Mouse (Mus musculus) limb, embryonic 15.5 days (tissue): ENCODE data around the gene Prom2. TPM values are rescaled to one million over a fixed set of nuclear protein-coding genes. Genes with fewer than 3 reads are reported as not detected.

Experiments
- ATAC-seq: fragments of 200-750 bp; cut with Nextera tagmentation; 2 replicates; pipeline ENCODE4 v1.8.0; 2017; ENCODE audit warnings: low read depth, moderate TSS enrichment; ENCODE audit not compliant: insufficient number of reproducible peaks, low FRiP score, low TSS enrichment
- H3K27ac ChIP-seq: fragments of 300-500 bp; sonication (generic); 2 replicates; pipeline ENCODE4 v1.5.1; 2015; ENCODE audit warnings: moderate library complexity, mild to moderate bottlenecking, inconsistent platforms
- H3K27me3 ChIP-seq: fragments of 300-500 bp; sonication (generic); 2 replicates; pipeline ENCODE4 v1.6.1; 2015; ENCODE audit warnings: inconsistent platforms
- H3K36me3 ChIP-seq: fragments of 300-500 bp; sonication (generic); 2 replicates; pipeline ENCODE4 v1.6.1; 2015; ENCODE audit warnings: inconsistent platforms
- H3K4me1 ChIP-seq: fragments of 300-500 bp; sonication (generic); 2 replicates; pipeline ENCODE4 v1.6.1; 2015; ENCODE audit warnings: inconsistent platforms
- H3K4me2 ChIP-seq: fragments of 300-500 bp; sonication (generic); 2 replicates; pipeline ENCODE4 v1.6.1; 2015; ENCODE audit warnings: mild to moderate bottlenecking, inconsistent platforms
- H3K4me3 ChIP-seq: fragments of 300-500 bp; sonication (generic); 2 replicates; pipeline ENCODE4 v1.5.1; 2015; ENCODE audit warnings: mild to moderate bottlenecking, inconsistent platforms
- H3K9ac ChIP-seq: fragments of 300-500 bp; sonication (generic); 2 replicates; pipeline ENCODE4 v1.6.1; 2015; ENCODE audit warnings: inconsistent platforms
- H3K9me3 ChIP-seq: fragments of 300-500 bp; sonication (generic); 2 replicates; pipeline ENCODE4 v1.6.1; 2016; ENCODE audit warnings: inconsistent platforms
- WGBS: fragments of 180-500 bp; shearing (Covaris S2); methylation state at CpG from one replicate; pipeline ENCODE4 v1.1.7; 2015; 5-methylcytosine and 5-hydroxymethylcytosine counted together
- polyA plus RNA-seq: library from polyadenylated mRNA; unstranded; fragments of >200 nt; fragmentation: Nextera tagmentation; extraction: Ambion mirVana; gene quantifications from 2 replicates; pipeline ENCODE4 v1.2.1, GENCODE M21; 2015

The Prom2 gene
- polyA plus RNA-seq = 13.1 and 13.2 TPM in 2 replicates

GRCm38 (mm10) chr2:127541185-127541584, at the start of gene Prom2:
TSS of gene Prom2 (minus strand) at chr2:127541467.
- peak within 1 kb of the TSS; percentile 26 for H3K4me2 ChIP-seq
- H3K9me3 ChIP-seq = no peaks in the 10 kb centered on the region
- no peak within 1 kb of the TSS for H3K9ac ChIP-seq
- peaks cover 7% of the 10 kb centered on the region; the same call in 1 of the 2 replicates for H3K4me1 ChIP-seq
- no peaks in the 10 kb centered on the region for H3K36me3 ChIP-seq
- H3K27ac ChIP-seq = no peak within 1 kb of the TSS
- WGBS = 4% methylated on average over 29 of the region's 29 CpGs
- H3K4me3 ChIP-seq = peak within 1 kb of the TSS; percentile 25
- no peak for ATAC-seq
- H3K27me3 ChIP-seq = peaks cover 61% of the 10 kb centered on the region

GRCm38 (mm10) chr2:127590840-127591239, 49.6 kb upstream of the Prom2 start:
- Histone ChIP-seq H3K9ac (no peak overlapping the region), H3K36me3 (peaks cover 46% of the 10 kb centered on the region), H3K4me1 (peaks cover 26% of the 10 kb centered on the region), H3K27me3 (no peaks in the 10 kb centered on the region), H3K9me3 (no peaks in the 10 kb centered on the region), H3K27ac (no peak overlapping the region), H3K4me2 (no peak overlapping the region), H3K4me3 (no peak overlapping the region)
- 55% methylated on average over 4 of the region's 4 CpGs for WGBS
- no peak for ATAC-seq

- Histone ChIP-seq H3K4me2 (0 out of 2 replicates have a peak overlapping the region, but pooled peaks have one; percentile 14), H3K9ac (peak overlapping the region; percentile 14; the same call in 1 of the 2 replicates), H3K27ac (peak overlapping the region; percentile 22; the same call in 1 of the 2 replicates), H3K9me3 (no peaks in the 10 kb centered on the region), H3K27me3 (no peaks in the 10 kb centered on the region), H3K4me1 (peaks cover 26% of the 10 kb centered on the region), H3K36me3 (peaks cover 39% of the 10 kb centered on the region), H3K4me3 (no peak overlapping the region)
- WGBS = 67% methylated on average over 15 of the region's 15 CpGs
- no peak for ATAC-seq
Measured at GRCm38 (mm10) chr2:127590204-127590603, 48.9 kb upstream of the Prom2 start.

- H3K9ac ChIP-seq = no peak overlapping the region
- H3K4me1 ChIP-seq = peaks cover 34% of the 10 kb centered on the region
- no peaks in the 10 kb centered on the region for H3K27me3 ChIP-seq
- no peak overlapping the region for H3K4me3 ChIP-seq
- no peak overlapping the region for H3K27ac ChIP-seq
- H3K36me3 ChIP-seq = peaks cover 26% of the 10 kb centered on the region
- H3K4me2 ChIP-seq = no peak overlapping the region
- H3K9me3 ChIP-seq = no peaks in the 10 kb centered on the region
- ATAC-seq = no peak
- WGBS = 91% methylated on average over 9 of the region's 9 CpGs
Measured at GRCm38 (mm10) chr2:127588897-127589296, 47.6 kb upstream of the Prom2 start.

- Histone ChIP-seq H3K9ac (peak overlapping the region; percentile 80), H3K36me3 (peaks cover 17% of the 10 kb centered on the region), H3K27me3 (no peaks in the 10 kb centered on the region), H3K9me3 (no peaks in the 10 kb centered on the region), H3K4me2 (peak overlapping the region; percentile 72), H3K4me1 (peaks cover 35% of the 10 kb centered on the region), H3K27ac (peak overlapping the region; percentile 95; the same call in 1 of the 2 replicates), H3K4me3 (peak overlapping the region; percentile 94)
- WGBS = under 1% methylated on average over 22 of the region's 22 CpGs
- ATAC-seq = 0 out of 2 replicates have a peak, but pooled peaks have one; percentile 4
Measured at GRCm38 (mm10) chr2:127587514-127587844, 46.2 kb upstream of the Prom2 start.

GRCm38 (mm10) chr2:127586694-127587513, 45.6 kb upstream of the Prom2 start, which contains the start of the genes Zfp661 and Mrps5:
TSS of gene Zfp661 (minus strand) at chr2:127587094.
TSS of gene Mrps5 (plus strand) at chr2:127587222.
- Histone ChIP-seq H3K27me3 (no peaks in the 10 kb centered on the region), H3K4me1 (peaks cover 35% of the 10 kb centered on the region), H3K9me3 (no peaks in the 10 kb centered on the region), H3K27ac (peak within 1 kb of the TSS; percentile 95), H3K4me3 (peak within 1 kb of the TSS; percentile 94), H3K9ac (peak within 1 kb of the TSS; percentile 80), H3K4me2 (peak within 1 kb of the TSS; percentile 72), H3K36me3 (peaks cover 12% of the 10 kb centered on the region)
- WGBS = 5% methylated on average over 39 of the region's 39 CpGs
- ATAC-seq = peak; percentile 78

GRCm38 (mm10) chr2:127584436-127584858, 43.2 kb upstream of the Prom2 start:
- no peak overlapping the region for H3K27ac ChIP-seq
- ATAC-seq = peak; percentile 73
- H3K9me3 ChIP-seq = no peaks in the 10 kb centered on the region
- WGBS = under 1% methylated on average over 24 of the region's 24 CpGs
- peak overlapping the region; percentile 41 for H3K9ac ChIP-seq
- H3K36me3 ChIP-seq = 0 out of 2 replicates have a peak, but pooled peaks cover 5% of the 10 kb centered on the region
- H3K4me1 ChIP-seq = peaks cover 31% of the 10 kb centered on the region
- peak overlapping the region; percentile 64 for H3K4me2 ChIP-seq
- H3K27me3 ChIP-seq = no peaks in the 10 kb centered on the region
- peak overlapping the region; percentile 67 for H3K4me3 ChIP-seq

- no peaks in the 10 kb centered on the region for H3K27me3 ChIP-seq
- no peaks in the 10 kb centered on the region for H3K9me3 ChIP-seq
- H3K4me1 ChIP-seq = no peaks in the 10 kb centered on the region
- no peak for ATAC-seq
- H3K4me3 ChIP-seq = no peak overlapping the region
- H3K36me3 ChIP-seq = peaks cover 23% of the 10 kb centered on the region
- 44% methylated on average over 1 of the region's 1 CpGs for WGBS
- H3K27ac ChIP-seq = no peak overlapping the region
- no peak overlapping the region for H3K4me2 ChIP-seq
- H3K9ac ChIP-seq = no peak overlapping the region
Measured at GRCm38 (mm10) chr2:127573322-127573721, 32.1 kb upstream of the Prom2 start.

- no peak overlapping the region for H3K9ac ChIP-seq
- peak; percentile 88 for ATAC-seq
Measured at GRCm38 (mm10) chr2:127559070-127559966, 18.1 kb upstream of the Prom2 start.

GRCm38 (mm10) chr2:127551078-127551477, 9.8 kb upstream of the Prom2 start:
- H3K4me1 ChIP-seq = no peaks in the 10 kb centered on the region
- H3K27ac ChIP-seq = no peak overlapping the region
- no peaks in the 10 kb centered on the region for H3K27me3 ChIP-seq
- H3K9ac ChIP-seq = no peak overlapping the region
- WGBS = 50% methylated on average over 5 of the region's 5 CpGs
- ATAC-seq = no peak
- H3K9me3 ChIP-seq = no peaks in the 10 kb centered on the region
- H3K4me2 ChIP-seq = no peak overlapping the region
- H3K4me3 ChIP-seq = no peak overlapping the region
- H3K36me3 ChIP-seq = no peaks in the 10 kb centered on the region

More at GRCm38 (mm10) chr2:127559070-127559966, 18.1 kb upstream of the Prom2 start:
- 0 out of 2 replicates have a peak overlapping the region, but pooled peaks have one; percentile 15 for H3K4me3 ChIP-seq
- H3K4me1 ChIP-seq = no peaks in the 10 kb centered on the region
- no peak overlapping the region for H3K27ac ChIP-seq
- no peaks in the 10 kb centered on the region for H3K36me3 ChIP-seq
- H3K9me3 ChIP-seq = no peaks in the 10 kb centered on the region
- 21% methylated on average over 18 of the region's 18 CpGs for WGBS
- peak overlapping the region; percentile 28; the same call in 1 of the 2 replicates for H3K4me2 ChIP-seq
- H3K27me3 ChIP-seq = peaks cover 6% of the 10 kb centered on the region; the same call in 1 of the 2 replicates

- H3K4me1 ChIP-seq = no peaks in the 10 kb centered on the region
- 66% methylated on average over 1 of the region's 1 CpGs for WGBS
- no peak overlapping the region for H3K4me2 ChIP-seq
- H3K9ac ChIP-seq = no peak overlapping the region
- H3K36me3 ChIP-seq = no peaks in the 10 kb centered on the region
- ATAC-seq = no peak
- H3K27ac ChIP-seq = no peak overlapping the region
- H3K27me3 ChIP-seq = no peaks in the 10 kb centered on the region
- no peaks in the 10 kb centered on the region for H3K9me3 ChIP-seq
- no peak overlapping the region for H3K4me3 ChIP-seq
Measured at GRCm38 (mm10) chr2:127550446-127550845, 9.2 kb upstream of the Prom2 start.
